Mouse (Mus musculus) layer of hippocampus, adult 11-12 months (tissue): ENCODE data around the gene Hhipl1.

ENCODE experiments used
- DNase-seq: peaks from one replicate; pipeline ENCODE4 v3.0.0; 2022; ENCODE audit warnings: low spot score

The Hhipl1 gene

DNA sequence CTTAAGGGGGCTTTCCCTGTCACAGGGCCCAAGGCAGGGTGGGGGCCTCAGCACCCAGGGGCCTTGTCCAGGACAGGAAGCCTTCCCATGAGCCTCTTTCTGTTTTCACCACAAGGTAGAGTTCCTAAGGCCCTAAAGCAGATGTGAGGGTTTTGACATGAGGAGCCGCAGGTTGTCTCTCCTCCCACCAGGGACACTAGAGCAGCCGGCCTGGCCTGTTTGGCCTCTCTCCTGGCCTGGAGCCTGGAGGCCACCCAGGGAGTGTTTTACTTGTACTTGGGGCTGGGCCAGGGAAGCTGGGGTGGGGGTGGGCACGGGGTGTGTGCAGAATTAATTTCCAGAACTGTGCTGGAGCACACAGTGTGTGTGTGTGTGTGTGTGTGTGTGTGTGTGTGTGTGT, 59.3 kb downstream of the Hhipl1 start:
- DNase-seq = no peak

DNA sequence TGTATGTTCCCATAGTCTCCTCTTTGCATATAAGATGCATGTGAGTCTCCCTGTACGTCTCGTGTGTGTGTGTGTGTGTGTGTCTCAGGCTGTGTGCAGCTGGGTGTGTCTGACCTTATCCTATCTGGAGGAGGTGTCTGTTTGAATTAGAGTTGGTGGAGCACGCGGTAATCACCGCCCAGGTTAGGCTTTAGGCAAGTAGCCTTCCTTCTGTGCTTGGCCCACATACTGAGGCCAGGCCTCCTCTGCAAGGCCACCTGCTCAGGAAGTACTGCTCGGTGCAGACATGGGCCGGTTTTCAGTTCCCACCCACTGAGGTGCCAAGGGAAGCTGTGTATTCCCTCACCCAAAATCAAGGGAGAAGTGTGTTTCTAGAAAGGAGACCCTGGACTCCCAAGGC, 59.8 kb downstream of the Hhipl1 start:
- DNase-seq = no peak

DNA sequence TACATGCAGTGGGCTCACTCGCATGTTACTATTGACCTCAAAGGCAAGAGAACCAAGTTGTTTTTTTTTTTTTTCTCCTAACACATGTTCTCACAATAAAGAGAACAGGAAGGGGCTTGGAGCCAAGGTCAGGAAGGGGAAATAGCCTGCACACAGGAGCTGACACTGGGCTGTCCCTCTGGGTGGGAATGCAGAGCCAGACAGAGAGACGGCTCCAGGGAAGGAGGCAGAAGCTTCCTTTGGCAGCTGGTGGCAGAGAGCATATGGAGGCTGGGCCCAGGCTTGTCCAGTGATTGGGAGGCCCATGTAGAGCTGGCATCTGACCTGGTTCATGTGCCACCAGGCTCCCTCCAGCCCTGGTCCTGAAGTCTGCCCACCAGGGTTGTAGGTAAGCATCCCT, 61.8 kb downstream of the Hhipl1 start:
- DNase-seq = no peak

DNA sequence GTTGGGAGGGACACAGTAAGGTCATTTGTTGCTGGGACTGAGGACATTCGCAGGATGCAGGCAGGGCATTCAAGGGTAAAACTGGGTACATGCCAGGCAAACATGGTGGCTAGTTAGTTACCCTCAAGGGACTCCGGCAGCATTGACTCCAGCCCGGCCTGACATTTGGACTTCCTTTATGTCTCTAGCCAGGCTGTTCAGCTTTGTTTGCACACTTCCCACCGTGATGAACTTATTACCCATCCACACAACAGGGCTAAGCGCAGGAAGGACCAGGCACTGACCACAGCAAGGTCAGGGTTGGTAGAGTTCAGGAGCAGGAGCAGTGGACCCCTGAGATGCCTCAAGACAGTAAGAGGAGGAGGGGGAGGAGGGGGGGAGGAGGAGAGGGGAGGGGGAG, 62.9 kb downstream of the Hhipl1 start:
- no peak for DNase-seq

DNA sequence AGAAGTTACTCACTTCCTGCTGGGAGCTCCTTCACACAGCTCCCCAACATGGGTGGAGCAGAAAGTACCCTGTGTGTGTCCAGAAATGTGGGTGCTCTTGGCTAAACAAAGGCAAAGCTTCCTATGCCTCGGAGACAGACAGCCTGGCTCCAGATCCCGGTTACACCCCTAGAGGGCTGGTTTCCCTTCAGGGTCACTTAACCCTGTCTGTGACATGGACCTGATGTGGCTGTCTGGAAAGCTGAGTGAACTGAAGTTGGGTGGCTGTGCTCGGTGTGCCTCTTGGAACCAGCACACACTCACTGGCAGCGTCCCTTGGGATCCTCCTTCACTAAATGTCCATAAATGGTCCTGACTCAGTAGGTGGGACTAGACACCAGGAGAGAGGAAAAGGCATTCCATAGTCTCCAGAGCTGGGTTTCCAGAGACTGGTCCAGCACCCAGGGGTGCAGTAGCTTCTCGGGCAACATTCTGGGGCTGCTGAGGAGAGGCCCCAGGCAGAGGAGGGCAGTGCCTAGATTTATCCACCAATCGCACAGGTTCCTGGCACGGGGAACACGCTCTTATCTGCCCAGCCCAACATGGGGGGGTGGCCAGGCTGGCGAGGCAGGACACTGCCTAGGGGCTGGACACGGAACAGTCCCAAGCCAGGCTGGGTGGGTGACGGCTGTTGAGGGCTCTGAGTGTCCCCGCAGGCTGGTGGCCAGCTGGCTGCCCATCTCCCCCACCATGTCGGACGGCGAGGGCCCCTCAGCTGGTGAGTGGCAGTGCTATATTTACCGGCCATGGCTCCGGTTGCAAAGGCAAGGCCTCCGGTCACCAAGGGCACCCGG, 64.7 kb downstream of the Hhipl1 start, which contains the start of gene Eml1:
TSS of gene Eml1 (plus strand) at position 362 of the 833 bp plus-strand sequence.
- DNase-seq = no peak

DNA sequence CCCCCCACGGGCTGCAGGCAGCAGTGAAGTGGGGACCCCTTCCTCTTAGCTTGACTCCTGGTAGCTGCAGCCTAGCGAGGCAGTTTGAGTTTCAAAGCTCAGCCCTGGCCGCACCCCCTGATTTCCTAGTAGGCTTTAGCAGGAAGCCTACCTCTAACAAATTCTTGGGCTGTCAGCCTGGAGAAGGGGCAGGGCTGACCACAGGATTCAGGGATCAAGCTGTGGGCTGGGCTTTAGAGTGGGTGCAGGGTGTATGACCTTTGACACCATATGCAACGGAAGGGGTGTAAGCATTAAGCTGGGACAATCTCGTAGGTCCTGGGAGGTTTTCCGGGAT, 65.3 kb downstream of the Hhipl1 start:
- no peak for DNase-seq

DNA sequence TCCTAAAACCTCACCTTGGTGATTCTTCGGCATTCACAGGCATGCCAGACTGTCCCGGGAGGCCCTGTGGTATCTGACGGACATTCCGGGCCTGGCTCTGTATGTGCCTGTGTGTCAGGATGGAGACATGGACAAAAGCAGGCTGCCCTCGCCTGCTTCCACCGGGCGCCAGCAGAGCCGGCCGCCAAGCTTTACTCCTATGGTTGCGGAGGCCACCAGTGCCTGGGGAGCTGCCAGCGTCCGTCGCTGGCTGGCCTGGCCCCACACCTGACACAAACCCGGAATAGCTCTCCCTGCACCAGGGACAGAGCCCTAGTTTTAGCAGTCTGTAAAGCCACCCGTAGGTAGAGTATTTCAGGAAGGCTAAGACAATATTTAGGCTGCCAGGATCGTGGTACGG, 66.2 kb downstream of the Hhipl1 start:
- no peak for DNase-seq

DNA sequence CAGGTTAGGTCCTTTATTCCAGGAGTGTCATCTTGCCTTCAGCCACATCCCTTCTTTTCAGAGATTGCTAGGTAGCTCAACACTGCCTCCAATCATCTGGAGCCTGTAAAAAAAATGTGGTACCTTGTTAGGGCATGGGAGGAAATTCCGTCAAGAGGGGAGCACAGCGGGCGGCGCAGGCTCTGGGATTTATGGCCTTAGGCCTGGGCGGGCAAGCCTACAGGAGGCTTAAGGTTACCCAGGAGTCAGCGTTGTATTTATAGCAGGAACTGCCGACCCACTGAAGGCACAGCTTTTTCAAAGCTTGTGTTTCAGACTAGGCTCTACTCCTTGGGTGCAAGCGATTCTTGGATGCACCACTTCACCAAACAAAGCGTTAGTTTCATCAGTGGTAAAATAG, 67.5 kb downstream of the Hhipl1 start:
- DNase-seq = no peak

DNA sequence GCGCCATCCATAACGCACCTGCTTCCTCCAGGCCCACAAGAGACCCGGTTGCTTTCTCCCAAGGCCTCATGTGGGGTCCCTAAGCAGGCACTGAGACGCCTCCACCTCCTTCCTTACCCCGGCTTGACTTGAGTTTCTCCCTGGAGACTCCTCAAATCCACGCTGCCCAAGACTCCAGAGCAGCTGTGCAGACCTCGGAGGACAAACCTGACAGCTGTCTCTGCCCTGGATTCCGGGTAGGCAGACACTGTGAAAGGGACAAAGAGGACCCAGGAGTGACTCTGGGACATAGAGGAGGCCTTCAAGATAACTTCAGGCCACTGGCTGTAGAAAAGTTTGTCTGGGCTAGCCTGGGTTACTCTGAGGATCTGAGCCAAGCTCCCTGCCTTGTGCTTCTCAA, 68.6 kb downstream of the Hhipl1 start:
- no peak for DNase-seq

DNA sequence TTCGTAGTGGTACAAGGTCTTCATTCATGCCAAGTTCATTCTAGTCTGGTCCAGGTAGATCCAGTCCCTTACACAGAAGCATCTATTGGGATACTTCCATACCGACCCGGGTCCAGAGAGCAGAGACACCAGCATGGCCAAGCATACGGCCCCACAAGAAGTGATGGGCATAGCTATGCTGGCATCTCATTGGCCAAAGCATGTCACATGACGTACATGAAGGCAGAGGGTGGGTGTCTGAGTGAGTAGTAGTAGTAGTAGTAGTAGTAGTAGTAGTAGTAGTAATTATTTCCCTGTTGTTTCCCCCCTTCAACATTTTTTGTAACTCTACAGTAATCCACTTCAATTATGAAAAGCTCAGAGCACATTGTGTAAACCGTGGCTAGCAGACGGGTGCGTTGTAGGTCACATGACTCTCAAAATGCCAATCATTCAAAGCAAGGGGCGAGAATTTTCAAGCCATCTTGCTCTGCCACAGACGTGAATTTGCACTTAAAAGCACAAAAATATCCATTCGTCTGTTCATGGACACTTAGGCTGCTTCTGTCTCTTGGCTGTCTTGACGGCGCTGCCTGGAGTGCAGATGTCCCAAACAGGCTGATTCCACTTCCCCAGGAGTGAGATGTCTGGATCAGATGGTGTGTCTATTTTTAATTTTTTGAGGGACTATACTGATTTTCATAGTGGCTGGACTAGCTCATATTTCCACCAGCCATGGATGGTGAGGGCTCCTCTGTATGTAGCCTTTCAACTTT, 72.5 kb downstream of the Hhipl1 start:
- peak; percentile 35 for DNase-seq
